Mouse (Mus musculus): ENCODE measurements around the gene Tdp1. TPM values are rescaled to one million over a fixed set of nuclear protein-coding genes. Genes with fewer than 3 reads are reported as not detected.

The Tdp1 gene
- total RNA-seq, 2 experiments from 2014 or later, result 19.5 to 29.9 TPM

DNA sequence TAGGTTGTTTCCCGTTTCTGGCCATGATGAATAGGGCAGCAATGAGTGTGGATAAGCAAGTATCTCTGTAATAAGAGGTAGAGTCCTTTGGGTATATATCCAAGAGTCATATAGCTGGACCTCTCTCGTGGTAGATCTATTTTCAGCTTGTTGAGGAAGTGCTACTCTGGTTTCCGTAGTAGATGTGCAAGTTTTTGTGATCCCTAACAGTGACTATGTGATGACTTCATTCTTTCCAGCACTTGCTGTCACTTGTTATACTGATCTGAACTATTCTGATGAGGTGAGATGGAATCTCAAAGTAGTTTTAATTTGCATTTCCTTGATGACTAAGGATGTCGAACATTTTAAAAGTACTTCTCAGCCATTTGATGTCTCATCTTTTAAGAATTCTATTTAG is 95.2 kb downstream of the Tdp1 start:
- DNase-seq (ENCODE audit: low spot score in 2 of 2), result no peak
- intact Hi-C loops (cut with DNase I), result no loop called here

DNA sequence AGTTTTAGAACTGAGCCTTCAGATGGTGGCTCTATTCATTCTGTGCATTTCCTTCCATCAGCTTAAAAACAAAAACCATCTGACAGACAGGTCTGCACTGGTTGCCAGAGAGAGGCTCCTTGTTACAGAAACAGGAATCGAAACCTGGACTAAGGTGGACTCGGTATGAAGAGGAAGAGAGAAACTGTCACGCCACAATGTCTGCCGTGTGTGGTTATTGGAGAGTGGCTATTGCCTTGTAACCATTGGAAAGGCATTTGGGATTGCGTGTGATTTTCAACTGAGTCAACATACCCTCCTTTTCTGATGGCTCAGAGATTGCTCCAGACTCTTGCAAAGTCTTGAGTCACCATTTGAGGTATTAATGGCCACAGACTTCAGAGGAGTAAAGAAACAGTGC is 102.5 kb downstream of the Tdp1 start:
- no peak for DNase-seq (ENCODE audit: low spot score in 2 of 2)
- intact Hi-C loops (cut with DNase I), result no loop called here

DNA sequence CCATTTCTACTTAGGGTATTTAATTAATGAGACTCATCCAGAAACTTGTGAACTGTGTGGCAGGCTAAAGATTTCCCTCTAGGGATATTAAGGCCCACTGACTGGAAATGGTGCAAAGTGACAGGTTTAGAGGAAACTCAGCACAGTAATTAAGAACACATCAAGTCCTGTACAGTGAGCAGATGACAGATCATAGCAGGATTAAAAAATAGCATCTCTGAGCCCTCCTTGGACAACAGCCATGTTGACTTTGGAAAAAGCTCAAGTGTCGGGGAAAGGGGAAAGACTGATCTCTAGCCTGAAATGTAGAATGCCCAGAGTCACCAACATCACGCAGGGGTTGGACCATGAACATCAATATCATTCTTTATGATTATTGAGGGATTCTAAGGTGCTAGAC is 103.8 kb downstream of the Tdp1 start:
- intact Hi-C loops (cut with DNase I), result no loop called here
- no peak for DNase-seq (ENCODE audit: low spot score in 2 of 2)

DNA sequence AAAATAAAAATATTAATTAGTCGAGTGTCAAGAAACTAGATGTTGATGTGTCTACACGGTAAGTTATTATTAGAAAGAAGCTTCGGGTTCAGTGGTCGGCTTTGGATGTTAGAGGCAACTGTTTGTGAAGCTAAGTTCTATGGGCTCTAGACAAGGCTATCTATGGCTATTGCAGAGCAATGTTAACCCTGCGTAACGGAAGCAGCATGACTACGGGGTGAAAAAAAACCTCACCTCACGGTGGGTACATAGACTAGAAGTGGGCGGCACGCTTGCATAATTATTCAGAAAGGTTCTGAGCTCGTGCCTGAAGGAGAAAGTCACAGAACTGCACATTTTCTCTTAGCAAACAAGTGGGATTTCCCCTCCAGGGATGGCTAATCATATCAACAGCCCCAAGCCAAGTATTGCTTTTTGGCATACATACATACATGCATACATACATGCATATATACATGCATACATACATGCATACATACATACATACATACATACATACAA is 108.1 kb downstream of the Tdp1 start:
- intact Hi-C loops (cut with DNase I), result no loop called here
- DNase-seq (ENCODE audit: low spot score in 2 of 2), result no peak

DNA sequence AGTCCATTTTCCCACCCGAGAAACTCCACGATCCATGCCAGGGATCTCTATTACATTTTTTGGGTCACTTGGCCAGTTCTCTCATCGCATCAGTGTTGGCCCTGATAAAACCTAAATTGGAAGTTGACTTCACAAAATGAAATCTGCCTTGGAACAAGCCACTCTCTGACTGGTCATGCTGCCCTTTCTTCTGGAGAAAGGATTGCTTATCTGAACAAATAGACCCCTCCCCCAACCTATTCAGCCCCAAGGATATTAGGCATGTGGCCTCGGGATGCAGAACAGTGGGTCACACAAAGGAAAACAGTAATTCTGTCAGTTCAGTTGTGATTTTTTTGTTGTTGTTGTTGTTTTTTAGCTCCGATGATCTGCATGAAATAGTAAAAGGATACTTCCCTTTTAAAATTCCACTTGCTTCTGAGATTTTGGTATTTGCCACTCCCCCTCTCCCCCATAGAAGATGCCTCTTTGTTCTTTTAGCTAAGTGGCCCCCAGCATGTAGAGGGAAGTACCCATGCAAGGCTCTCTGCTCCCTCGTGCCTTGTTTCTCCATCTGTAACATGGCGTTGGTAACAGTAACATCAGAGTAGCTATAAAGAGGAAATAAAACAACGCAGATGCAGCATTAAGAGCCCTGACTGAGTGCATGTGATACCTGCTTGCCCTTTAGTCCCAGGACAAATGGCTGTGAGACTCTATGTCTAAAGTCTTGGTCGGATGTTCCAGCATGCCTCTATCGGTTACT is 109.0 kb downstream of the Tdp1 start:
- intact Hi-C loops (cut with DNase I), result no loop called here

DNA sequence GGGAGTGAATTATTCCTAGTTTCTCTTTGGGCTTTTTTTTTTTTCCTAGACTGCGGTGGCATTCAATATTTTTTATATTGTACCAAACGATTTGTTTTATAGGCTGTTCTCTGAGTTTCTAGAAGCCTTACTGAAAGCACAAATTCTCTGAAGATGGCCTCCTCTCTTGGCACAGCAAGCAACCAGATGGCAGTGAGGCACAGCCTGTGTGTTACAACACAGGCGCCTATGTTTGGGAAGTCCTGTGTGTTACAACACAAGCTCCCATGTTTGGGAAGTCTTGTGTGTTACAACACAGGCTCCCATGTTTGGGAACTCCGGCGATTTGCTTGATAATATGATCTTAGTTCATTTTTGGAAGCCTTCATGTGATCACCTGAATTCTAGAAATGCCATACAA is 111.6 kb downstream of the Tdp1 start:
- no peak for DNase-seq (ENCODE audit: low spot score in 2 of 2)
- intact Hi-C loops (cut with DNase I), result no loop called here

More for the DNA sequence above, 109.0 kb downstream of the Tdp1 start:
- no peak for DNase-seq (ENCODE audit: low spot score in 2 of 2)

DNA sequence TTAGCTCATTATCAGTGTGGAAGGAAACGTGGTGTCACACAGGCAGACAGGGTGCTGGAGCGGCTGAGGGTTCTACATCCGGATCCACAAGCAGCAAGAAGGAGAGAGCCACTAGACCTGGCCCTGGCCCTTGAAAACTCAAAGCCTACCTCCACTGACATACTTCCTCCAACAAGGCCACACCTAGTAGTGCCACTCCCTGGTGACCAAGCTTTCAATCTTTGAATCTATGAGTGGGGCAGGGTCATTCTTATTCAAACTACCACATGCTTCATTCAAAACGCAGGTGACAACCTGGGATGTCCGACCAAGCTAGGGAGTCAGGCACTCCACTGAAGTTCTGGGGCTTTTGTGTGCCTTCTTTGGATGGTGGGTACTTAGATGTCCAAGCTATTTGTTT is 115.4 kb downstream of the Tdp1 start:
- no peak for DNase-seq (ENCODE audit: low spot score in 2 of 2)
- intact Hi-C loops (cut with DNase I), result no loop called here

DNA sequence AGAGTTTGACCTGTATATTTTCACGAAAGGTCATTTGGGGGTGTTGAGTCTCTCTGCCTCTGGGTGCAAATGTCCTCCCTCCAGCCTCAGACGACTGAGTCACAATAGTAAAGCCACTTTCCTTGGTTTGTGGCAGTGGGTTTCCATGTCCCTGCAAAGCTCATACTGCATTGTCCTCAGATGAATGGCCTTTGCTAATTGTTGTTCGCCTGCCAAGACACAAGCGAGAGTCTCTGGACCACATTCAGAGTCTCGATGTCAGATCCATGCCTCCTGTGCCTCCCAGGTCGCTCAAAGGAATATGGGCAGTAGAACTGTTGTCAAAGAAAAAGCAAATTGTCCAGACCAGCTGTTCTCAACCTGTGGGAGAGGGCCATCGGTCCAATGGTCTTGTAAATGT is 116.1 kb downstream of the Tdp1 start:
- no peak for DNase-seq (ENCODE audit: low spot score in 2 of 2)
- intact Hi-C loops (cut with DNase I), result no loop called here

DNA sequence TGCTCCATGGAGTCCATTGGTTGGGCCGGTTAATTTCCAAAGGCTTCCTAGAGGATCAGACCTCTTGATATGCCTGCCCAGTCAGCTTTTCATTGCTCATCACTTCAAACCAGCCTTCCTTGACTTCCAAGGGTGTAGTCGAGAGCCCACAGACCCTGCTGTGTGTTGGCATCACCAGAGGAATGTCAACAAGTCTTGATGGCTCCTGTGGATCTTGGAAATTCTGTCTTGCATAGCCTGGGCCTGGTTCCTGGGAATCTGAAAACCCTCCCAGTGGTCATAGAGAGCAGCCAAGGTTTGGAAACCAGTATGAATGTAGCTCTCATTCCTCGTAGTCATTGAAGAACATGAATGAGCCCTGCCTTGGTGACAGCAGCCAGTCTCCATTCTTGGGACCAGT is 116.9 kb downstream of the Tdp1 start:
- intact Hi-C loops (cut with DNase I), result no loop called here
- no peak for DNase-seq (ENCODE audit: low spot score in 2 of 2)

DNA sequence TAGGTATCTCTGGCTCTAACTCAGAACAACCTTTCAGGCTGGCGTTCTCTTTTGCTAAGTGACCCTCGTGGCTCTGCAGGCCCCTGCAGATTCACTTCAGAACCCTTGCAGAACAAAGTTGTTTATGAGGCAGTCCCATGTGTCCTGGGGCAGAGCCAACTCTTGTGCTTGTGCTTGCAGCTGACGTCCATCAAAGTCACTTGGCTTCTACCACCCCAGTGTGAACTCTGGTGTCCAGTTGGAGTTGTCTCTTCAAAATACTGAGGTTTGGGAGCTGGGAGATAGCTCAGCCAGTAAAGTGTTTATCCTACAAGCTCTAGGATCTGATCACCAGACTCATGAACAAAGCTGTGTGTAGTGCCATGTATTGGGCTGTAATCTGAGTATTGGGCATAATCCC is 117.6 kb downstream of the Tdp1 start:
- DNase-seq (ENCODE audit: low spot score in 2 of 2), result no peak
- intact Hi-C loops (cut with DNase I), result no loop called here

DNA sequence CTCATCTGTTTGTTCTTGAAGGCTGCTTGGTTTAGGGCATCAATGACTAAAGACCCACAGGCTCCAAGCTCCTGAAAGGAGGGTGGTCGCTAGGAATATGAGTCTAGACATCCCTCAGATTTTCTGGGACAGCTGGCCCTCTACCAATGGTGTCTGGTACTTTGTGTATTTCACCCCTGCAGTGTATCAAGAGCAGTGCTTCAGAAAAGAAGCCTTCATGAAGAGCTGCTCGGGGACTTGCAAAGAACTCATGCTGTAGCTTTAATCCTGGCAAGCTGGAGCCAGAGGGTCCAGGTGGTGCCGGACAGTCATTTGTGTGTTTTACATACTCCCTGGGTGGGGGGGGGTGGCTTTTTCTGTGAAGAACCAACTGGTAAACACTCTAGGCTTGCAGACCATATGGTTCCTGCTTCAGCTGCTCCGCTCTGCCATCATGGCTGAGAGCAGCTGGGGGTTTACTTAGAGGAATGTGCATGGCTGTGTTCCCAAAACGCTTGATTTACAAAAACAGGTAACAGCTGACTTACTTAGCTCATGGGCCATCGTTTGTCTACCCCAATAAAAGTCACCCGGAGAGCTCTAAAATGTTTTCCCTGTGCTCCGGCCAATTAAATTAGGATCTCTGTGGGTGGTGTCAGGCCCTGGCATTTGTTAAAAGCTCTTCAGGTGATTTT is 118.7 kb downstream of the Tdp1 start:
- intact Hi-C loops (cut with DNase I), result no loop called here
- DNase-seq (ENCODE audit: low spot score in 2 of 2), result no peak

Small RNA genes within 50 kb of the gene (microRNA-seq; reads per million reads assigned to microRNA genes)
- gene Gm23291, result not detected

Other genes with a start within 250 kb of the Tdp1 start
- gene Efcab11, start 78 bp upstream of the Tdp1 start, total RNA-seq (2021), result under 1 TPM; 0.32 to 0.41 TPM
- gene Kcnk13, start 80.0 kb downstream of the Tdp1 start, total RNA-seq (2021), result 1 to 10 TPM; 7.5 to 8.2 TPM
- 100 to 1,000 TPM; 188 to 203 TPM for gene Psmc1, start 225.6 kb downstream of the Tdp1 start, total RNA-seq (2021)

Measured in left cerebral cortex, postnatal 36 days (tissue).